Mouse (Mus musculus): ENCODE measurements at regions not wholly inside any gene's neighbourhood (a gene's known extent, or its start where the extent isn't known, plus 50 kb on each side); places are given as distances from the start of the nearest gene placed in this dataset.

DNA sequence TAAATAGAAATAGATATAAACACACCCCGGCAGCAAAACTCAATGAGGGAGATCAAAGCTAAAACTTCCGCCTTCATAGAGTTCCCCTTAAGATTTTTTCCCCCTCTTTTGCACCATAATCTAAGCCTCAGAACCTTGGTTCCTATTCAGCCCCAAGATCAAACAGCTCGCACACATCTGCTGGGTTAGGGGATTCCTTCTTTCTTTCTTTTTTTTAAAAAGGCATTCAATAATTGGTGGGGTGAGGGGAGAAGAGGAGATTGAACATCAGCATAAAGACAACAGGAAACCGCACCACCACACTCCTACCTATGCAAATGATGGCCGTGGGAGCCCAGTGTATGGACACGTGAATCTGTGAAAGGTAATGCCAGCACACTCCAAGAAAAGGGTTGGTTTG, 229.5 kb upstream of the Hes1 start:
- Histone ChIP-seq H3K9me3 (replicated peaks; ENCODE audit: control insufficient read depth, low read length) (no peaks in the 10 kb centered on the region), H3K4me1 (ENCODE audit: control insufficient read depth, insufficient read depth, low read length) (peaks cover 10% of the 10 kb centered on the region), H3K9ac (ENCODE audit: low read depth, low read length) (no peak overlapping the region), H3K27ac (ENCODE audit: low read depth, low read length) (no peak overlapping the region), H3K4me2 (no peak overlapping the region), H3K4me3 (ENCODE audit: low read depth, low read length) (no peak overlapping the region), H3K36me3 (ENCODE audit: control insufficient read depth, insufficient read depth, low read length) (no peaks in the 10 kb centered on the region), H3K27me3 (ENCODE audit: control insufficient read depth, insufficient read depth, low read length) (0 out of 2 replicates have a peak, but pooled peaks cover 2% of the 10 kb centered on the region)
- WGBS (ENCODE audit: insufficient replicate concordance), result 65% methylated on average over 6 of the region's 6 CpGs
- ATAC-seq (replicated peaks; ENCODE audit: insufficient number of reproducible peaks, low FRiP score, low TSS enrichment), result no peak

DNA sequence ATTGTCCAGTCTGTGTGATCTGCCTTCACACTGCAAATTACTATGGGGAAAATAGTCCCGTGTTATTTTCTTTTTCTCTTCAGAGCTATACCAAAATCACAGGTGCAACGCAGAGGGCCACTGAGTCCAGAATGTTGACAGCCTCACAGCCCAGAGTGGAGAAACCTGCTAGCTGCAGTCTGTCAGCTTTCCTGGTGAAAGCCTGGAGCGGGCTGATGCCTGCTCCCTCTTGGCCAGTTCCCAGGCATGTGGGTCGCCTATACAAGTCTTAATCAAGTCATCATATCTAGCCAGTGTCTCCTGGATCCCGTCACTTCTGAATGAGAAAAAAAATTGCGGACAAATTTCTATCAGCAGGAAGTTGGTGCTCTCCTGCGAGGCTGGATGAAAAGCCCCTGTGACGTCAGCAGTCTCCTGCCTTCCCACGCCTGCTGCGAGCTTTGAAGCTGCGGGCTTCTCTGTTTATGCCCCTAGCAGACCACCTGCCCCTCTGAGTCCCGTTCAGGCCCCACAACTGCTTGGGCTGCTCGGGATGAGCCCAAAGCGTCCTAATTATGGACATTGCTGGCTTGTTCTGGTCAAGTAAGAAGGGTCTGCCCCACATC, 227.1 kb upstream of the Hes1 start:
- WGBS (ENCODE audit: insufficient replicate concordance), result 10% methylated on average over 14 of the region's 14 CpGs
- Histone ChIP-seq H3K27me3 (ENCODE audit: control insufficient read depth, insufficient read depth, low read length) (0 out of 2 replicates have a peak, but pooled peaks cover 2% of the 10 kb centered on the region), H3K27ac (ENCODE audit: low read depth, low read length) (no peak overlapping the region), H3K4me2 (peak overlapping the region; percentile 42), H3K36me3 (ENCODE audit: control insufficient read depth, insufficient read depth, low read length) (no peaks in the 10 kb centered on the region), H3K9me3 (replicated peaks; ENCODE audit: control insufficient read depth, low read length) (no peaks in the 10 kb centered on the region), H3K9ac (ENCODE audit: low read depth, low read length) (0 out of 2 replicates have a peak overlapping the region, but pooled peaks have one; percentile 39), H3K4me3 (ENCODE audit: low read depth, low read length) (no peak overlapping the region), H3K4me1 (ENCODE audit: control insufficient read depth, insufficient read depth, low read length) (peaks cover 14% of the 10 kb centered on the region)
- no peak for ATAC-seq (replicated peaks; ENCODE audit: insufficient number of reproducible peaks, low FRiP score, low TSS enrichment)

DNA sequence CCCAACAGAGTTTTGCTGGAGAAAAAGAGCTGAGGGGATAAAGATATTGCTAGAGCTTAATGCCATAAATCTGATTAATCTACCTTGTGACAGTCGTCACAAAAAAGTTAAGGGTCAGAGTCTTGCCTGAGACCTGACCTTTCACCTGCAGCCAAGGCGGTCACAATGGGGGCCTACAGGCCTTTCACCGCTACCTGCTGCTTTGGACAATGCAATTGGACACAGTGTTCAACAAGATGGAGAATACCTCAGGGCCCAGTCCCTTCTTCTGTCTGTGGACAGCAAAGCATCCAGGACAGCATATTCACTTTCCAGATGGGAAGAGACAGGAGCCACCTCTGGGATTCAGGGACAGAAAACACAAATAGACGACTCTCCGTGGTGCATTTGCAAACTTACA, 226.3 kb upstream of the Hes1 start:
- ATAC-seq (replicated peaks; ENCODE audit: insufficient number of reproducible peaks, low FRiP score, low TSS enrichment), result no peak
- H3K27me3 ChIP-seq (ENCODE audit: control insufficient read depth, insufficient read depth, low read length), result 0 out of 2 replicates have a peak, but pooled peaks cover 2% of the 10 kb centered on the region
- H3K4me2 ChIP-seq, result no peak overlapping the region
- H3K36me3 ChIP-seq (ENCODE audit: control insufficient read depth, insufficient read depth, low read length), result no peaks in the 10 kb centered on the region
- no peaks in the 10 kb centered on the region for H3K9me3 ChIP-seq (replicated peaks; ENCODE audit: control insufficient read depth, low read length)
- H3K27ac ChIP-seq (ENCODE audit: low read depth, low read length), result no peak overlapping the region
- H3K9ac ChIP-seq (ENCODE audit: low read depth, low read length), result no peak overlapping the region
- WGBS (ENCODE audit: insufficient replicate concordance), result 84% methylated on average over 5 of the region's 5 CpGs
- H3K4me1 ChIP-seq (ENCODE audit: control insufficient read depth, insufficient read depth, low read length), result peaks cover 14% of the 10 kb centered on the region
- H3K4me3 ChIP-seq (ENCODE audit: low read depth, low read length), result no peak overlapping the region

DNA sequence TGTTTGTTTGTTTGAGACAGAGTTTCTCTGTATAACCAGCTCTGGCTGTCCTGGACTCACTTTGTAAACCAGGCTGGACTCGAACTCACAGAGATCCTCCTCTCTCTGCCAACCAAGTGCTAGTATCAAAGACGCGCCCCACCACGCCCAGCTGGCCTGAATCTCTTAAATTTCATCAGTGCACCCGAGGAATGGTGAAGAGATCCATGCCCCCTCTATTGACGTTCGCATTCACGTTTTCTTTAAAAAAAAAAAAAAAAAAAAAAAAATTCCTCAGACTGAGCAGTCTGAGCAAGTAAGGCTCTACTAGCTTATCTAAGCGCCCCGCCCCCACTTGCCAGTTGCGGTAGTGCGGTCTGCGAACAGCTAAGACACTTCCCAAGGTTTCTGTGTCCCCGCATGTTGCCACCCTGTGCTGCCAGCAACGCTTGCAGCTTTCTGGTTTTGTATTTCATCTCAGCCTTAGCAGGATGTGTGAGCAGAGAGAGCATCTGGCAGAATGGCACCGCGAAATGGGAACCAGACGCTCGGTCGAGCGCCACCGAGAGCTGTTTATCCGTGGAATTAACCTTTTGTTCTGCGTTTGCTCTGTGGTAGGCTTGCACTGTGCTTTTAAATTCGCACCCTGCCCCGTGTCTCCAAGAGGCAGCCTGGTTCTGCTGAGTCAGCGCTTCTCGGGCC, 225.1 kb upstream of the Hes1 start:
- no peak for ATAC-seq (replicated peaks; ENCODE audit: insufficient number of reproducible peaks, low FRiP score, low TSS enrichment)
- H3K9me3 ChIP-seq (replicated peaks; ENCODE audit: control insufficient read depth, low read length), result no peaks in the 10 kb centered on the region
- peak overlapping the region; percentile 71; the same call in 1 of the 2 replicates for H3K9ac ChIP-seq (ENCODE audit: low read depth, low read length)
- peak overlapping the region; percentile 72 for H3K4me2 ChIP-seq
- H3K36me3 ChIP-seq (ENCODE audit: control insufficient read depth, insufficient read depth, low read length), result no peaks in the 10 kb centered on the region
- H3K4me3 ChIP-seq (ENCODE audit: low read depth, low read length), result peak overlapping the region; percentile 38
- 4% methylated on average over 28 of the region's 28 CpGs for WGBS (ENCODE audit: insufficient replicate concordance)
- 0 out of 2 replicates have a peak overlapping the region, but pooled peaks have one; percentile 3 for H3K27ac ChIP-seq (ENCODE audit: low read depth, low read length)
- H3K4me1 ChIP-seq (ENCODE audit: control insufficient read depth, insufficient read depth, low read length), result peaks cover 14% of the 10 kb centered on the region
- H3K27me3 ChIP-seq (ENCODE audit: control insufficient read depth, insufficient read depth, low read length), result 0 out of 2 replicates have a peak, but pooled peaks cover 2% of the 10 kb centered on the region

DNA sequence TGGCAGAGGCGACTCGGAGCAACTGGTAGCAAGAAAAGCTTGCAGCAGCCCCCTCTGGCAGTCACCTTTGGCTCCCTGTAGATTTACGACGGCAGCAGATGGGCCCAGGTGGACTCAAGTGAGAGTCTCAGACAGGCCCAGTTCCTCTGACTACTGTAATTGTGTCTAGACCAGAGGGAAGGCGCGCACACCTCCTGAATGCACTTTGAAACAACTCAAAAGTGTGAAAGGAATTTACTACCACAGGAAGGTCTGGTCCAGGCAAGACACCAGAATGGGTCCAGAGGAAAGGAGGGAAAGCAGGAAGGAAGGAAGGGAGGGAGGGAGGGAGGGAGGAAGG, 224.6 kb upstream of the Hes1 start:
- 0 out of 2 replicates have a peak, but pooled peaks cover 2% of the 10 kb centered on the region for H3K27me3 ChIP-seq (ENCODE audit: control insufficient read depth, insufficient read depth, low read length)
- no peak for ATAC-seq (replicated peaks; ENCODE audit: insufficient number of reproducible peaks, low FRiP score, low TSS enrichment)
- WGBS (ENCODE audit: insufficient replicate concordance), result 23% methylated on average over 6 of the region's 6 CpGs
- H3K4me2 ChIP-seq, result peak overlapping the region; percentile 72
- peaks cover 17% of the 10 kb centered on the region for H3K4me1 ChIP-seq (ENCODE audit: control insufficient read depth, insufficient read depth, low read length)
- no peaks in the 10 kb centered on the region for H3K9me3 ChIP-seq (replicated peaks; ENCODE audit: control insufficient read depth, low read length)
- H3K27ac ChIP-seq (ENCODE audit: low read depth, low read length), result 0 out of 2 replicates have a peak overlapping the region, but pooled peaks have one; percentile 3
- H3K4me3 ChIP-seq (ENCODE audit: low read depth, low read length), result peak overlapping the region; percentile 38
- H3K9ac ChIP-seq (ENCODE audit: low read depth, low read length), result peak overlapping the region; percentile 71; the same call in 1 of the 2 replicates
- H3K36me3 ChIP-seq (ENCODE audit: control insufficient read depth, insufficient read depth, low read length), result no peaks in the 10 kb centered on the region

DNA sequence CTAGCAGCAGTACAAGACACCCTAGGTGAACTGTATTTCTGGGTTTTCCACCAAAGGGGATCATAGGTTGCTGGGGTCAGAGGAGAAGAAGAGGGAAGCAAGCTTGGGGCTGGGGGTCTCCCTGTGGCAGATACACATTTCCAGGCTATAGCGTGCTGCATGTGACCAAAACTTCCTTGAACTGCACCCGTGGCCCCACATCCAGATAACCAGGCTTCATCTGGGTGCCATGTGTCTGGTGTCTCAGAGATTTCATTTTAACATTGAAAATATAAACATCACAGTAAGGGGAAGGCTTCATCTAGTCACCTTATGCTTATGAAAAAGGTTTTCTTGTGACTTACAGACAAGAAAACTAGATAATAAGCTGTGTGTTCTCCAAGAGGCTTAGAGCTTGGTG, 223.8 kb upstream of the Hes1 start:
- ATAC-seq (replicated peaks; ENCODE audit: insufficient number of reproducible peaks, low FRiP score, low TSS enrichment), result no peak
- 56% methylated on average over 2 of the region's 2 CpGs for WGBS (ENCODE audit: insufficient replicate concordance)
- Histone ChIP-seq H3K9me3 (replicated peaks; ENCODE audit: control insufficient read depth, low read length) (no peaks in the 10 kb centered on the region), H3K4me2 (no peak overlapping the region), H3K27me3 (ENCODE audit: control insufficient read depth, insufficient read depth, low read length) (0 out of 2 replicates have a peak, but pooled peaks cover 2% of the 10 kb centered on the region), H3K4me1 (ENCODE audit: control insufficient read depth, insufficient read depth, low read length) (peaks cover 25% of the 10 kb centered on the region), H3K9ac (ENCODE audit: low read depth, low read length) (no peak overlapping the region), H3K4me3 (ENCODE audit: low read depth, low read length) (no peak overlapping the region), H3K27ac (ENCODE audit: low read depth, low read length) (no peak overlapping the region), H3K36me3 (ENCODE audit: control insufficient read depth, insufficient read depth, low read length) (no peaks in the 10 kb centered on the region)

DNA sequence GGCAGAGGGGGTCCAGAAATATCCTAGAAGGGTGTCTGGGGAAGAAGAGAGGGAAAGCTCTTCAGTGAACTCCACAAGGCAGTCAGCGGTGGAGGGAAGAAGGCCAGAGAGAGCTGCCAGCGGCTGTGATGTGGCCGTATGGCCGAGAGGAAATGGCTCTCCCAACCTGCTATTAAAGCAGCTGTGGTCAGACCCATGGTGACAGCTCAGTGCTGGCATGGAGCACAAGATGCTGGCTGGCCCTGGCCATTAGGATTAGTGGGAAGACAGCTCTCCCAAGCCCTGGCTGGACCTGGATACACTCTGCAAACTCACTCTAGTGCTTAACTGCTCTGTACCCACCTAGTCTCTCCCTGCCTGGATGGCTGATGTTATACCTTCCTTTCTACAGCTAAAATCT, 223.1 kb upstream of the Hes1 start:
- Histone ChIP-seq H3K9ac (ENCODE audit: low read depth, low read length) (no peak overlapping the region), H3K27me3 (ENCODE audit: control insufficient read depth, insufficient read depth, low read length) (0 out of 2 replicates have a peak, but pooled peaks cover 2% of the 10 kb centered on the region), H3K27ac (ENCODE audit: low read depth, low read length) (no peak overlapping the region), H3K36me3 (ENCODE audit: control insufficient read depth, insufficient read depth, low read length) (no peaks in the 10 kb centered on the region), H3K4me2 (no peak overlapping the region), H3K4me1 (ENCODE audit: control insufficient read depth, insufficient read depth, low read length) (peaks cover 26% of the 10 kb centered on the region), H3K4me3 (ENCODE audit: low read depth, low read length) (no peak overlapping the region), H3K9me3 (replicated peaks; ENCODE audit: control insufficient read depth, low read length) (no peaks in the 10 kb centered on the region)
- WGBS (ENCODE audit: insufficient replicate concordance), result 46% methylated on average over 4 of the region's 4 CpGs
- ATAC-seq (replicated peaks; ENCODE audit: insufficient number of reproducible peaks, low FRiP score, low TSS enrichment), result no peak

DNA sequence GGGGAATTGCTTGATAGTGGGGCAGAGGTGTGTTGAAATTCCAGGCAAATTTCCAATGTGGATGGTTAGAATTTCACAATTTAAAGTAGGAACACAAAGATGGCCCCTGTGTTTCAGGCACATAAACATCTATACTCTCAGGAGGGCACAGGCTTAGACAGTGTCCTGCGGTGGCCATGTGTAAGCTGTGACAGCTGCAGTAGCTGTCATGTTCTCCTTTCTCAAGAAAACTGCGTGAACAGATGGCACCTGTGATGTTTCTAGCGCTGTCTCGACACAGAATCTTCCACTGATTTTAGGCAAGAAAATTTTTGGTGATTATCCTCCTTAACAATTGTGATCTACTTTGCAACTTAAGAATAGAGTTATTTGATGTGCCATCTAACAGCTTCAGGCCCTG, 222.1 kb upstream of the Hes1 start:
- 0 out of 2 replicates have a peak, but pooled peaks cover 2% of the 10 kb centered on the region for H3K27me3 ChIP-seq (ENCODE audit: control insufficient read depth, insufficient read depth, low read length)
- H3K4me2 ChIP-seq, result no peak overlapping the region
- H3K9me3 ChIP-seq (replicated peaks; ENCODE audit: control insufficient read depth, low read length), result no peaks in the 10 kb centered on the region
- H3K4me1 ChIP-seq (ENCODE audit: control insufficient read depth, insufficient read depth, low read length), result peaks cover 26% of the 10 kb centered on the region
- no peak overlapping the region for H3K4me3 ChIP-seq (ENCODE audit: low read depth, low read length)
- no peak overlapping the region for H3K9ac ChIP-seq (ENCODE audit: low read depth, low read length)
- no peaks in the 10 kb centered on the region for H3K36me3 ChIP-seq (ENCODE audit: control insufficient read depth, insufficient read depth, low read length)
- no peak overlapping the region for H3K27ac ChIP-seq (ENCODE audit: low read depth, low read length)
- 87% methylated on average over 4 of the region's 4 CpGs for WGBS (ENCODE audit: insufficient replicate concordance)
- ATAC-seq (replicated peaks; ENCODE audit: insufficient number of reproducible peaks, low FRiP score, low TSS enrichment), result no peak
